In genomic region chr1:139438373-139438772, GRCm38 (mm10) we compare ENCODE assay signal across 9 mouse cellular contexts. TPM values are rescaled to one million over a fixed set of nuclear protein-coding genes. Genes with fewer than 3 reads are reported as not detected.
DNase-seq lines count a peak whose midpoint lies in the region; ATAC-seq and TF ChIP-seq lines count a peak whose summit lies in the region.
"Had no signal": no experiment of that assay in that cellular context is flagged by ENCODE, and none has a peak within 500 bp of the region (broad histone marks: within the 10 kb centered on the region; RNA-seq: fewer than 3 reads in every experiment).

No protein-coding gene starts in this region.

- no peaks in the 10 kb centered on the region for H3K27me3 ChIP-seq in kidney, embryonic 14.5 days (ENCODE audit: control insufficient read depth, insufficient read depth, low read length)
- H3K27me3 ChIP-seq in G1E (ENCODE audit: insufficient read depth, low read length) = no peaks in the 10 kb centered on the region
- H3K27me3 ChIP-seq in embryonic facial prominence, embryonic 11.5 days (ENCODE audit: control insufficient read depth, insufficient read depth, low read length) = no peaks in the 10 kb centered on the region
- H3K27me3 ChIP-seq in splenic B cell, adult 2 months (ENCODE audit: control insufficient read depth, insufficient read depth, low read length, poor library complexity, severe bottlenecking) = no peaks in the 10 kb centered on the region
- H3K27me3 ChIP-seq: limb, embryonic 12.5 days had no signal

- ATAC-seq in kidney, embryonic 14.5 days (ENCODE audit: low FRiP score, low TSS enrichment) = no peak
- ATAC-seq in G1E (ENCODE audit: extremely low read depth, insufficient number of reproducible peaks, low FRiP score, poor library complexity, severe bottlenecking) = peak; percentile 68
- ATAC-seq in embryonic facial prominence, embryonic 11.5 days (replicated peaks; ENCODE audit: insufficient number of reproducible peaks, low FRiP score, low TSS enrichment, low read depth) = 0 out of 2 replicates have a peak, but pooled peaks have one; percentile 59

- no peak overlapping the region for H3K4me3 ChIP-seq in kidney, embryonic 14.5 days (ENCODE audit: low read length)
- H3K4me3 ChIP-seq in G1E (ENCODE audit: low read depth, low read length) = no peak overlapping the region
- H3K4me3 ChIP-seq in embryonic facial prominence, embryonic 11.5 days (ENCODE audit: low read depth, low read length) = no peak overlapping the region
- H3K4me3 ChIP-seq: limb, embryonic 12.5 days had no signal

- no peak overlapping the region for H3K9ac ChIP-seq in kidney, embryonic 14.5 days (ENCODE audit: low read depth, low read length)
- no peak overlapping the region for H3K9ac ChIP-seq in embryonic facial prominence, embryonic 11.5 days (replicated peaks; ENCODE audit: low read length)
- H3K9ac ChIP-seq: limb, embryonic 12.5 days had no signal

- no peak overlapping the region for H3K4me2 ChIP-seq in kidney, embryonic 14.5 days (replicated peaks; ENCODE audit: low read depth, low read length)
- no peak overlapping the region for H3K4me2 ChIP-seq in embryonic facial prominence, embryonic 11.5 days (ENCODE audit: low read depth, low read length)
- H3K4me2 ChIP-seq: limb, embryonic 12.5 days had no signal

- H3K27ac ChIP-seq in kidney, embryonic 14.5 days (ENCODE audit: low read depth, low read length) = no peak overlapping the region
- H3K27ac ChIP-seq in embryonic facial prominence, embryonic 11.5 days (replicated peaks; ENCODE audit: low read depth, low read length) = no peak overlapping the region
- H3K27ac ChIP-seq: limb, embryonic 12.5 days had no signal

- H3K36me3 ChIP-seq in kidney, embryonic 14.5 days (ENCODE audit: control insufficient read depth, insufficient read depth, low read length) = peaks cover 57% of the 10 kb centered on the region
- peaks cover 74% of the 10 kb centered on the region for H3K36me3 ChIP-seq in G1E (replicated peaks)
- 0 out of 2 replicates have a peak, but pooled peaks cover 3% of the 10 kb centered on the region for H3K36me3 ChIP-seq in embryonic facial prominence, embryonic 11.5 days (replicated peaks; ENCODE audit: control insufficient read depth, insufficient read depth, low read depth, low read length)
- H3K36me3 ChIP-seq in splenic B cell, adult 2 months (ENCODE audit: control insufficient read depth, insufficient read depth, low read length, poor library complexity, severe bottlenecking) = peaks cover 8% of the 10 kb centered on the region; the same call in 1 of the 2 replicates

- H3K4me1 ChIP-seq in kidney, embryonic 14.5 days (ENCODE audit: control insufficient read depth, insufficient read depth, low read length) = no peaks in the 10 kb centered on the region
- peaks cover 3% of the 10 kb centered on the region for H3K4me1 ChIP-seq in G1E (ENCODE audit: insufficient read depth, low read depth, low read length)
- H3K4me1 ChIP-seq in embryonic facial prominence, embryonic 11.5 days (ENCODE audit: control insufficient read depth, insufficient read depth, low read length) = no peaks in the 10 kb centered on the region
- H3K4me1 ChIP-seq: limb, embryonic 12.5 days had no signal

- no peak for TF ChIP-seq CTCF in G1E (IDR thresholded peaks at IDR 0.05; ENCODE audit: low read depth, low read length)

- DNase-seq in kidney, adult 18-20 months = peak; percentile 43
- DNase-seq in G1E (ENCODE audit: low spot score) (no peak), liver (peak; percentile 39)
- DNase-seq in embryonic facial prominence, embryonic 11.5 days (ENCODE audit: low spot score) = peak; percentile 73
- DNase-seq in splenic B cell, adult 2 months (ENCODE audit: low read depth, low spot score) = peak; percentile 58
- no peak for DNase-seq in right cerebral cortex, postnatal 25 days
- no peak for DNase-seq in gastrocnemius, postnatal 25 days

- no peaks in the 10 kb centered on the region for H3K9me3 ChIP-seq in kidney, embryonic 14.5 days (ENCODE audit: control insufficient read depth, low read length)
- no peaks in the 10 kb centered on the region for H3K9me3 ChIP-seq in G1E (replicated peaks)
- H3K9me3 ChIP-seq in embryonic facial prominence, embryonic 11.5 days (replicated peaks; ENCODE audit: control insufficient read depth, low read length) = no peaks in the 10 kb centered on the region
- H3K9me3 ChIP-seq: limb, embryonic 12.5 days had no signal

RNA-seq across cellular contexts. Expression of gene Aspm, which starts 16.2 kb away (rescaled TPM):
- 22.5 and 28.8 TPM in 2 replicates for polyA plus RNA-seq in kidney, embryonic 14.5 days (2014; fragmentation: Nextera tagmentation; extraction: Ambion mirVana)
- total RNA-seq in G1E (2014; fragmentation: Nextera tagmentation) = 83.9 and 107 TPM in 2 replicates
- total RNA-seq in G1E (2017) = 53.6 and 63.2 TPM in 2 replicates
- polyA plus RNA-seq in G1E (2012) = 5.3 and 5.4 TPM in 2 replicates
- 24.0 and 28.6 TPM in 2 replicates for polyA plus RNA-seq in embryonic facial prominence, embryonic 11.5 days (2014; fragmentation: Nextera tagmentation; extraction: Ambion mirVana)
- under 1 TPM; 0.41 to 0.51 TPM for total RNA-seq in gastrocnemius, postnatal 25 days (2021)

RNA-seq across cellular contexts. Expression of gene Zbtb41, which starts 16.3 kb away (rescaled TPM):
- polyA plus RNA-seq in kidney, embryonic 14.5 days (2014; fragmentation: Nextera tagmentation; extraction: Ambion mirVana) = 9.1 and 15.4 TPM in 2 replicates
- total RNA-seq in G1E (2014; fragmentation: Nextera tagmentation) (28.6 and 29.3 TPM in 2 replicates), G1E (2017) (24.4 and 29.4 TPM in 2 replicates)
- 0.56 and 0.76 TPM in 2 replicates for polyA plus RNA-seq in G1E (2012)
- polyA plus RNA-seq in embryonic facial prominence, embryonic 11.5 days (2014; fragmentation: Nextera tagmentation; extraction: Ambion mirVana) = 18.3 and 18.9 TPM in 2 replicates
- 10 to 100 TPM; 15.2 to 16.9 TPM for total RNA-seq in gastrocnemius, postnatal 25 days (2021)

Comparison
In these comparisons a context has a peak if more than half of its experiments do, and no peak if none do; other contexts are left out.
1. DNase-seq: peak in kidney, adult 18-20 months (single experiment), embryonic facial prominence, embryonic 11.5 days (single experiment), liver (single experiment) and splenic B cell, adult 2 months (single experiment); none in G1E (single experiment), right cerebral cortex, postnatal 25 days (single experiment) and gastrocnemius, postnatal 25 days (single experiment).